Mouse (Mus musculus) intestine, embryonic 16.5 days (tissue): ENCODE data around the gene Hist1h2bm. TPM values are rescaled to one million over a fixed set of nuclear protein-coding genes. Genes with fewer than 3 reads are reported as not detected.
A peak's percentile ranks its signal among the peaks of the same experiment; 100 is the strongest.
"Not testable (repeated sequence)": the region's sequence is repeated elsewhere in the genome, so short reads cannot be mapped to it uniquely, and the experiment has no call there.

ENCODE experiments used
- ATAC-seq: fragments of 200-750 bp; cut with Nextera tagmentation; 2 replicates; pipeline ENCODE4 v1.8.0; 2017; ENCODE audit warnings: moderate TSS enrichment, moderate library complexity
- H3K27ac ChIP-seq: fragments of 300-500 bp; sonication (generic); 2 replicates; pipeline ENCODE4 v1.5.1; 2014; ENCODE audit warnings: mild to moderate bottlenecking, low read length
- H3K27me3 ChIP-seq: fragments of 300-500 bp; sonication (generic); replicated peaks from 2 replicates; pipeline ENCODE4 v1.6.1; 2014; ENCODE audit warnings: low read length, control low read depth, mixed read lengths; ENCODE audit not compliant: control insufficient read depth, insufficient read depth
- H3K36me3 ChIP-seq: fragments of 300-500 bp; sonication (generic); 2 replicates; pipeline ENCODE4 v1.6.1; 2014; ENCODE audit warnings: low read length, control low read depth; ENCODE audit not compliant: control insufficient read depth, insufficient read depth
- H3K4me1 ChIP-seq: fragments of 300-500 bp; sonication (generic); 2 replicates; pipeline ENCODE4 v1.6.1; 2014; ENCODE audit warnings: low read length, control low read depth, mixed read lengths; ENCODE audit not compliant: control insufficient read depth, insufficient read depth
- H3K4me2 ChIP-seq: fragments of 300-500 bp; sonication (generic); 2 replicates; pipeline ENCODE4 v1.6.1; 2014; ENCODE audit warnings: low read depth, low read length, control low read depth
- H3K4me3 ChIP-seq: fragments of 300-500 bp; sonication (generic); 2 replicates; pipeline ENCODE4 v1.5.1; 2014; ENCODE audit warnings: mild to moderate bottlenecking, low read length
- H3K9ac ChIP-seq: fragments of 300-500 bp; sonication (generic); 2 replicates; pipeline ENCODE4 v1.6.1; 2014; ENCODE audit warnings: low read depth, low read length
- H3K9me3 ChIP-seq: fragments of 300-500 bp; sonication (generic); 2 replicates; pipeline ENCODE4 v1.6.1; 2016; ENCODE audit warnings: low read length, control low read depth; ENCODE audit not compliant: control insufficient read depth
- WGBS: fragments of 180-500 bp; shearing (Covaris S2); extraction: QIAGEN DNeasy Blood & Tissue Kit; methylation state at CpG from one replicate; pipeline ENCODE4 v1.1.7; 2014; 5-methylcytosine and 5-hydroxymethylcytosine counted together
- polyA plus RNA-seq: library from polyadenylated mRNA; unstranded; fragments of >200 nt; fragmentation: Nextera tagmentation; extraction: Ambion mirVana; gene quantifications from 2 replicates; pipeline ENCODE4 v1.2.1, GENCODE M21; 2015

The Hist1h2bm gene
- polyA plus RNA-seq, 1 experiment from 2014 or later, result 3.5 TPM

DNA sequence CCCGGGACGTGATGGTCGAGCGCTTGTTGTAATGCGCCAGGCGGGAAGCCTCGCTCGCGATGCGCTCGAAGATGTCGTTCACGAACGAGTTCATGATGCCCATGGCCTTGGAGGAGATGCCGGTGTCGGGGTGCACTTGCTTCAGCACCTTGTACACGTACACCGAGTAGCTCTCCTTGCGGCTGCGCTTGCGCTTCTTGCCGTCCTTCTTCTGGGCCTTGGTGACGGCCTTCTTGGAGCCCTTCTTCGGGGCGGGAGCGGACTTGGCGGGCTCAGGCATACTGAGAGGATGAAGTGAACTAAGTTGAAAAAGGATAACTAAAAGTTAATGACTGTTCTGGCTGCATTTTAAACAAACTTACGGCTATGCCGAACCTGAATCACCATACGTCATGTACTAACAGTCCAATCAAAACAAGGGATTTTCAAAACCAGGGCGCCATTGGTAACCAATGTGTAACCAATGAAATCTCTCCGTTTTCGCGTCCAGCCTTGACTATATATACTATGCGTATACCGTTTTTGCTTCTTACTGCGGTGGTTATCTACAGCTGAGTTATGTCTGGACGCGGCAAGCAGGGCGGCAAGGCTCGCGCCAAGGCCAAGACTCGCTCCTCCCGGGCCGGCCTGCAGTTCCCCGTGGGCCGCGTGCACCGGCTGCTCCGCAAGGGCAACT is 5.8 kb upstream of the Hist1h2bm start, which contains the start of the genes Hist1h2bl and Hist1h2ai:
TSS of gene Hist1h2bl (minus strand) at position 280 of the 676 bp plus-strand sequence.
TSS of gene Hist1h2ai (plus strand) at position 559 of the 676 bp plus-strand sequence.
- peak within 1 kb of the TSS; percentile 88 for H3K4me2 ChIP-seq
- not testable (repeated sequence) for H3K9me3 ChIP-seq, H3K27me3 ChIP-seq, H3K36me3 ChIP-seq
- H3K4me3 ChIP-seq, result peak within 1 kb of the TSS; percentile 52
- H3K27ac ChIP-seq, result peak within 1 kb of the TSS; percentile 96
- peak; percentile 89 for ATAC-seq
- H3K9ac ChIP-seq, result peak within 1 kb of the TSS; percentile 68
- peaks cover 21% of the 10 kb centered on the region for H3K4me1 ChIP-seq
- under 1% methylated on average over 27 of the region's 50 CpGs for WGBS

DNA sequence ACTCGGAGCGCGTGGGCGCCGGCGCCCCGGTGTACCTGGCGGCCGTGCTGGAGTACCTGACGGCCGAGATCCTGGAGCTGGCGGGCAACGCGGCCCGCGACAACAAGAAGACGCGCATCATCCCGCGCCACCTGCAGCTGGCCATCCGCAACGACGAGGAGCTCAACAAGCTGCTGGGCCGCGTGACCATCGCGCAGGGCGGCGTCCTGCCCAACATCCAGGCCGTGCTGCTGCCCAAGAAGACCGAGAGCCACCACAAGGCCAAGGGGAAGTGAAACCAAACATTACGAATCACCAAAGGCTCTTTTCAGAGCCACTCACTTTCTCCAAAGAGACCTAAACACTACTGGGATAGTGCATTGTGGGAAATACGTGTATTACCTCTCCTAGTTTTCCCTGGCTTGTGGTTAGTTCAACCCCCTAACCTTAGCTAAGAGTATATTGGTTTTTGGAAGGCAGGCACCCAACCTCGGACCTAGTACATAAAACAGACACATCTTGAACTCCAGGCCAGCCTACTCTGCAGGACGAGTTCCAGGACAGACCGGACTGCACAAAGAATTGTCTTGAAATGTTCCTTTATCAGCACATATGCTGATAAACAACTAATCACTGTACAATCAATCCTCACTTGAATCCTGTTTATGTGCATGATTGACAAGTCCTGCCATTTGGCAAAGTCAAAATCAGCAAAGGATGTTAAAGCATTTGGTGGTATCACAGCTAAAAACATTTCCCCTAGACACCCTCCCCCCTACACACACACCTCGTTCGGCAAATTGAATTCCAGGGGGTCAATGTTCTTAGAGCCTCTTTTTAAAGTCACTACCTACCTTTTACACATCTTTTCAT is 5.1 kb upstream of the Hist1h2bm start:
- H3K9ac ChIP-seq, result peak overlapping the region; percentile 58
- WGBS, result 0% methylated on average over 9 of the region's 38 CpGs
- peak overlapping the region; percentile 88 for H3K4me2 ChIP-seq
- ATAC-seq, result peak; percentile 1
- not testable (repeated sequence) for H3K36me3 ChIP-seq, H3K27me3 ChIP-seq, H3K9me3 ChIP-seq
- peaks cover 22% of the 10 kb centered on the region for H3K4me1 ChIP-seq
- H3K4me3 ChIP-seq, result peak overlapping the region; percentile 52
- H3K27ac ChIP-seq, result peak overlapping the region; percentile 96

DNA sequence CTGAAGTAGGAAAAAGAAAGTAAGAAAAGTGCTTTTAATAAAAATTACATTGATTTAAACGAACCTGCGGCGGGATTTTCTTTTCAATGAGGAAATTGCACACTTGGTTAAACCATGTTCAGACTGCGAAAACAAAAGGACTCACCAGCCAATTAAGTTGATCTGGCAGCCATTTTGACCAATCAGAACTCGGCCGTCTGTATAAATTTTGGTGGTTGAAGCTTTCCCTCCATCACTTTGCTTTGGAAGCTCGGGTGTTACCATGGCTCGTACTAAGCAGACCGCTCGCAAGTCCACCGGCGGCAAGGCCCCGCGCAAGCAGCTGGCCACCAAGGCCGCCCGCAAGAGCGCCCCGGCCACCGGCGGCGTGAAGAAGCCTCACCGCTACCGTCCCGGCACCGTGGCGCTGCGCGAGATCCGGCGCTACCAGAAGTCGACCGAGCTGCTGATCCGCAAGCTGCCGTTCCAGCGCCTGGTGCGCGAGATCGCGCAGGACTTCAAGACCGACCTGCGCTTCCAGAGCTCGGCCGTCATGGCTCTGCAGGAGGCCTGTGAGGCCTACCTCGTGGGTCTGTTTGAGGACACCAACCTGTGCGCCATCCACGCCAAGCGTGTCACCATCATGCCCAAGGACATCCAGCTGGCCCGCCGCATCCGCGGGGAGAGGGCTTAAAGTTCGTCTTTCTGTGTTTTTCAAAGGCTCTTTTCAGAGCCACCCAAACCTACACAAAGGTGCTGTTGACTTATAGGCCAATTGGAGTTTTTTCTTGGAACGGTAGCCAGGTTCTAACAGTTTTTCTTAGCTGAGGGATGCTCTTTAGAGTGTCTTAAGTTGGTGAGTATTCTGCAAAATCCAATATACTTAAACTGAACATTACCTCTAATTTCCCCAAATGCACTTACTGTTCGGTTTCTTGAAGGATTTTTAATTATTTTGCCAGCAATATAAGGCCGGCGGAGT is 4.2 kb upstream of the Hist1h2bm start, which contains the start of gene Hist1h3h:
TSS of gene Hist1h3h (plus strand) at position 263 of the 961 bp plus-strand sequence.
- not testable (repeated sequence) for H3K9me3 ChIP-seq, H3K27me3 ChIP-seq, H3K36me3 ChIP-seq
- peaks cover 24% of the 10 kb centered on the region for H3K4me1 ChIP-seq
- WGBS, result 1% methylated on average over 25 of the region's 56 CpGs
- peak within 1 kb of the TSS; percentile 55 for H3K4me3 ChIP-seq
- peak within 1 kb of the TSS; percentile 68 for H3K9ac ChIP-seq
- peak within 1 kb of the TSS; percentile 79 for H3K4me2 ChIP-seq
- peak within 1 kb of the TSS; percentile 96 for H3K27ac ChIP-seq
- peak; percentile 36 for ATAC-seq

DNA sequence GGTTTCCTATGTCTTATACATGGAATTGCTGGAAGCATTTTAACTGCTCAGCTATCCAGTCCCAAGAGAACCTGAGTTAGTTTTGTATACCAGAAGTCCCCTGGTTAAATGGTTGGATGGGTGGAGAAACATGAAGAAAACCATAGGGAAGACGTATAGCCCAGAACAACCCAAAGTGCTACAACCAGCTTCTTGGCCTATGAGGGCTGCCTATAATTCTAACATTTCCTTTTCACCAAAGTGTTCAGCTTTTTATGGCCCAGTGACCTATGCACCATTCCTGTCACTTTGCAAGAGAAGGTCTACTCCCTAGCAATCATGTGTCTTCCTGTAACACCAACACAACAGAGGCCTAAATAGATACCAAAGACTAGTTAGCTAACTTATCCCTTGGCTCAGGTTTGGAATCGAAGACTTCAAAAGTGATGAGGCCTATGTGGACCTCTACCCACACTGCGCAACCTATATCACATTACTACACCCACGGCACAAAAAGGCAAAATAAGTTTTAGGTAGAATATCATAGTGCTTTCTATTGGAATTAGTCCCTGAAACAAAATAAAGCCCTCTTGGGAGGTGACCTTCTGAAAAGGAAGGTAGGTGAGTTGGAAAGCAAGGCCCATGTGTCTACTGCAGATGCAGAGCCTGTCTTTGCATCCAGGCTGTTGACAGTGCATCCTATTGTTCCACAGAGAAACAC is 3.3 kb upstream of the Hist1h2bm start:
- Histone ChIP-seq H3K27ac (peak overlapping the region; percentile 77), H3K9me3 (no peaks in the 10 kb centered on the region), H3K27me3 (no peaks in the 10 kb centered on the region), H3K4me1 (peaks cover 25% of the 10 kb centered on the region), H3K4me3 (peak overlapping the region; percentile 55), H3K36me3 (no peaks in the 10 kb centered on the region), H3K9ac (peak overlapping the region; percentile 68), H3K4me2 (peak overlapping the region; percentile 66)
- WGBS, result 61% methylated on average over 4 of the region's 4 CpGs
- ATAC-seq, result no peak

DNA sequence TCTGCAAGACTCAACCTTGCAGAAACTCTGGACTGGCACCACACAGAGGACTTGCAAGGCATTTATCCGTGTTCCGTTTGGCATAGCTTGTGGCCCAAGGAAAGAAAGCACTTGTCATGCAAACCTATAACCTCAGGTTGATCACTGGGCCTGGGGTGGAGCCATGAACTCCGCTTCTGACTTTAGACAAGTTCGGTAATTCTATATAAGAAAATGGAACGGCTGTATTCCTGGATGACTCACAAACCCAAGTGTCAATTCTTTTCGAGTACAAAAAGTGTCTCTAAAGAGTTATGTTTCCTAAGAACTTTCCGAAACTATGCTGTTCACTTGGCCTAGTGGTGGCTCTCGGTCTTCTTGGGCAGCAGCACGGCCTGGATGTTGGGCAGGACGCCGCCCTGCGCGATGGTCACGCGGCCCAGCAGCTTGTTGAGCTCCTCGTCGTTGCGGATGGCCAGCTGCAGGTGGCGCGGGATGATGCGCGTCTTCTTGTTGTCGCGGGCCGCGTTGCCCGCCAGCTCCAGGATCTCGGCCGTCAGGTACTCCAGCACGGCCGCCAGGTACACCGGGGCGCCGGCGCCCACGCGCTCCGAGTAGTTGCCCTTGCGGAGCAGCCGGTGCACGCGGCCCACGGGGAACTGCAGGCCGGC is 612 bp upstream of the Hist1h2bm start:
- H3K27me3 ChIP-seq, H3K36me3 ChIP-seq, H3K9me3 ChIP-seq: not testable (repeated sequence)
- Histone ChIP-seq H3K4me3 (peak overlapping the region; percentile 49), H3K27ac (peak overlapping the region; percentile 80), H3K4me1 (peaks cover 17% of the 10 kb centered on the region), H3K4me2 (peak overlapping the region; percentile 60), H3K9ac (peak overlapping the region; percentile 59)
- 2% methylated on average over 20 of the region's 44 CpGs for WGBS
- ATAC-seq, result peak; percentile 24

DNA sequence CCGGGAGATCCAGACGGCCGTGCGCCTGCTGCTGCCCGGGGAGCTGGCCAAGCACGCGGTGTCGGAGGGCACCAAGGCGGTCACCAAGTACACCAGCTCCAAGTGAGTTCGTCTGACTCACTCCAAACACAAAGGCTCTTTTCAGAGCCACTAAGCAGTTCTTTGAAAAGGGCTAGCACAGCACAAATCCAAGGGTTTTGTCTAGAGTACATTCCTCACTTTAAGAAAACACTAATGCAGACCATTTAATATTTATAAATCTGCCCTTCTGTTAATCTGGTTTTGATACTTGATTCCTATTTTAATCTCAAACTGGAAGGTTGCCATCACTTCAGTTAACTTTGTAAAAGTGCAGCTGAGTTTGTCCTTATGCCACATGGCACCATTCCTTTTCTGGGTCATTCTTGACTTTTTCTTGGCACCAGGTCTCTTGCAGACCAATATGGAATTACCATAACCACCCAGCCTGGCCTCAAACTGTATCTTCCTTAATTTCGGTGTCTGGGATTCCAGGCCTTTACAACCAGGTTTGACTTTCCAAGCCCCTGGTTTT is 605 bp downstream of the Hist1h2bm start:
- peak overlapping the region; percentile 52 for H3K4me2 ChIP-seq
- 4% methylated on average over 11 of the region's 11 CpGs for WGBS
- peak; percentile 27 for ATAC-seq
- H3K36me3 ChIP-seq, result no peaks in the 10 kb centered on the region
- peak overlapping the region; percentile 57 for H3K9ac ChIP-seq
- H3K27me3 ChIP-seq, result no peaks in the 10 kb centered on the region
- peaks cover 17% of the 10 kb centered on the region for H3K4me1 ChIP-seq
- peak overlapping the region; percentile 80 for H3K27ac ChIP-seq
- H3K9me3 ChIP-seq, result no peaks in the 10 kb centered on the region
- peak overlapping the region; percentile 33 for H3K4me3 ChIP-seq

DNA sequence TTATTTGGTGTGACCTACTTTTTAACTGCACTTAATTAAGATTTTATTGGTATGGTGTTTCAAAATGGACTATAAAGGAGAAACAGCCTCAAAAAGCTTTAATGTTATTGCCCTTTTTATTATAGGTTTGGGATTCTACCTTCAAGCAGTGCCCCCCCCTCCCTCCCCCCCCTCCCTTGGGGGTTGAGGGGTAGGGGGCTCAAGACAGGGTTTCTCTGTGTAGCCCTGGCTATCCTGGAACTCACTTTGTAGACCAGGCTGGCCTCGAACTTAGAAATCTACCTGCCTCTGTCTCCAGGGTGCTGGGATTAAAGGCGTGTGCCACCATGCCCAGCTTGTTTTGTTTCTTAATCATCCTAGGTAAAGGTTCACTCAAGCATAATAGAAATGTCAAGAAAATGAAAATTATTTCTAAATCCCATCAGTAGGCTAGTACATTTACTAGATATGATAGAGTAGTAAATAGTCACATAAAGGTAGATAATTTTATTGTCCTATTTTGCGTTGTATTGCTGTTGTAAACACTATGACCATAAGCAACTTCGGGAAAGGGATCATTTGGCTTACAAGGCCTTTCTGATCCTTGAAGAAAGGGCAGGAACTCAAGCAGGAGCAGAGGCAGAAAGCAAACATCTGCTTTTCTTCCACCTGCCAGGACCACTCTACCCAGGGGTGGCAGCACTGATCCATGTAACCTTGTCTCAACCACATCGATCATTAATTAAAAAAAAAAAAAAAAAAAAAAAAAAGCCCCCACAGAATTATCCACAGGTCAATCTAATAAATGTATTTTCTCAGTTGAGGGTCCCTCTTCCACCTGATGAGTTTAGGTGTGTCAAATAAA is 1.4 kb downstream of the Hist1h2bm start:
- Histone ChIP-seq H3K4me1 (peaks cover 15% of the 10 kb centered on the region), H3K27ac (no peak overlapping the region), H3K27me3 (no peaks in the 10 kb centered on the region), H3K36me3 (no peaks in the 10 kb centered on the region), H3K4me3 (no peak overlapping the region), H3K9me3 (no peaks in the 10 kb centered on the region), H3K4me2 (no peak overlapping the region), H3K9ac (no peak overlapping the region)
- 36% methylated on average over 5 of the region's 5 CpGs for whole genome bisulfite sequencing
- no peak for ATAC-seq
